Mouse (Mus musculus) MEL (cell line): ENCODE data around the gene Abhd2. TPM values are rescaled to one million over a fixed set of nuclear protein-coding genes. Genes with fewer than 3 reads are reported as not detected.

Experiments
- DNase-seq: peaks from one replicate; pipeline ENCODE4 v3.0.0; 2011; ENCODE audit warnings: low read depth, low spot score
- H3K27ac ChIP-seq: 2 replicates; pipeline ENCODE4 v1.5.1; 2012; ENCODE audit warnings: low read depth, mild to moderate bottlenecking, control low read depth, low read length, moderate library complexity; ENCODE audit not compliant: control insufficient read depth
- H3K27me3 ChIP-seq, 2 experiments: fragments of 150-350 bp in 1 of 2; sonication (generic) in 1 of 2; 2 replicates each; pipeline ENCODE4 v1.6.1; 2012; ENCODE audit warnings: low read length in 2 of 2, mild to moderate bottlenecking in 2 of 2, improper control_type of control experiment in 1 of 2, moderate library complexity in 1 of 2; ENCODE audit not compliant: insufficient read depth in 2 of 2, control insufficient read depth in 1 of 2
- H3K36me3 ChIP-seq, 2 experiments: 2 replicates each; pipeline ENCODE4 v1.6.1; 2012 to 2014; ENCODE audit warnings: low read length in 2 of 2, improper control_type of control experiment in 1 of 2, inconsistent platforms in 1 of 2, mild to moderate bottlenecking in 1 of 2; ENCODE audit not compliant: insufficient read depth in 2 of 2, control insufficient read depth in 1 of 2
- H3K4me1 ChIP-seq, 2 experiments: fragments of 150-350 bp in 1 of 2; sonication (generic) in 1 of 2; 2 replicates each; pipeline ENCODE4 v1.6.1; 2012; ENCODE audit warnings: low read length in 2 of 2, improper control_type of control experiment in 1 of 2, mild to moderate bottlenecking in 1 of 2; ENCODE audit not compliant: insufficient read depth in 2 of 2, control insufficient read depth in 1 of 2
- H3K4me3 ChIP-seq, 2 experiments: fragments of 150-350 bp in 1 of 2; sonication (generic) in 1 of 2; 2 replicates each; pipeline ENCODE4 v1.5.1; 2012; ENCODE audit warnings: low read depth in 2 of 2, low read length in 2 of 2, mild to moderate bottlenecking in 2 of 2, moderate library complexity in 2 of 2, control low read depth in 1 of 2, improper control_type of control experiment in 1 of 2; ENCODE audit not compliant: control insufficient read depth in 1 of 2, insufficient read depth in 1 of 2
- H3K79me2 ChIP-seq: 2 replicates; pipeline ENCODE4 v1.6.1; 2012; ENCODE audit warnings: mild to moderate bottlenecking, low read length, moderate library complexity; ENCODE audit not compliant: control insufficient read depth, poor library complexity, insufficient read depth
- H3K9ac ChIP-seq: 2 replicates; pipeline ENCODE4 v1.6.1; 2012; ENCODE audit warnings: low read depth, mild to moderate bottlenecking, control low read depth, low read length, moderate library complexity; ENCODE audit not compliant: control insufficient read depth, poor library complexity, severe bottlenecking
- H3K9me3 ChIP-seq: fragments of 150-350 bp; sonication (generic); replicated peaks from 2 replicates; pipeline ENCODE4 v1.6.1; 2012; ENCODE audit warnings: mild to moderate bottlenecking, low read length, improper control_type of control experiment, moderate library complexity; ENCODE audit not compliant: insufficient read depth
- BHLHE40 ChIP-seq: IDR thresholded peaks from 2 replicates; pipeline ENCODE4 v1.6.1; 2012; ENCODE audit warnings: low read depth, mild to moderate bottlenecking, inconsistent platforms, low read length, improper control_type of control experiment, borderline replicate concordance
- CHD1 ChIP-seq: IDR thresholded peaks from 2 replicates; pipeline ENCODE4 v1.6.1; 2012; ENCODE audit warnings: low read depth, mild to moderate bottlenecking, inconsistent platforms, low read length, improper control_type of control experiment
- CHD2 ChIP-seq: IDR thresholded peaks from 2 replicates; pipeline ENCODE4 v1.6.1; 2011; ENCODE audit warnings: low read length, improper control_type of control experiment
- CTCF ChIP-seq, 3 experiments: IDR thresholded peaks in 2 of 3; conservative IDR thresholded peaks in 1 of 3; 2 replicates each; pipeline ENCODE4 v1.5.1; 2011 to 2012; ENCODE audit warnings: low read length in 3 of 3, low read depth in 2 of 3, mild to moderate bottlenecking in 2 of 3, improper control_type of control experiment in 1 of 3, inconsistent platforms in 1 of 3, mixed read lengths in 1 of 3, moderate library complexity in 1 of 3; ENCODE audit not compliant: control insufficient read depth in 1 of 3, insufficient read depth in 1 of 3, poor library complexity in 1 of 3, severe bottlenecking in 1 of 3
- E2F4 ChIP-seq: IDR thresholded peaks from 2 replicates; pipeline ENCODE4 v1.6.1; 2011; ENCODE audit warnings: low read depth, low read length, improper control_type of control experiment, borderline replicate concordance
- ELF1 ChIP-seq: IDR thresholded peaks from 2 replicates; pipeline ENCODE4 v1.6.1; 2014; ENCODE audit warnings: low read depth, mild to moderate bottlenecking, inconsistent platforms, low read length, improper control_type of control experiment, moderate library complexity
- EP300 ChIP-seq, 2 experiments: IDR thresholded peaks; 2 replicates each; pipeline ENCODE4 v1.6.1; 2011; ENCODE audit warnings: improper control_type of control experiment in 2 of 2, low read length in 2 of 2, low read depth in 1 of 2, mild to moderate bottlenecking in 1 of 2
- ETS1 ChIP-seq: IDR thresholded peaks from 2 replicates; pipeline ENCODE4 v1.6.1; 2012; ENCODE audit warnings: low read depth, mild to moderate bottlenecking, inconsistent platforms, low read length, improper control_type of control experiment, moderate library complexity
- GATA1 ChIP-seq: IDR thresholded peaks from 2 replicates; pipeline ENCODE4 v1.6.1; 2011; ENCODE audit warnings: low read depth, low read length, improper control_type of control experiment
- JUND ChIP-seq: IDR thresholded peaks from 2 replicates; pipeline ENCODE4 v1.6.1; 2011; ENCODE audit warnings: low read depth, mild to moderate bottlenecking, improper control_type of control experiment, low read length
- MAFK ChIP-seq: IDR thresholded peaks from 2 replicates; pipeline ENCODE4 v1.6.1; 2011; ENCODE audit warnings: low read depth, mild to moderate bottlenecking, low read length, improper control_type of control experiment, borderline replicate concordance
- MAX ChIP-seq: IDR thresholded peaks from 2 replicates; pipeline ENCODE4 v1.6.1; 2011; ENCODE audit warnings: low read length, improper control_type of control experiment
- MAZ ChIP-seq: IDR thresholded peaks from 2 replicates; pipeline ENCODE4 v1.6.1; 2012; ENCODE audit warnings: low read depth, mild to moderate bottlenecking, inconsistent platforms, low read length, improper control_type of control experiment
- MEF2A ChIP-seq: IDR thresholded peaks from 2 replicates; pipeline ENCODE4 v1.6.1; 2014; ENCODE audit warnings: low read depth, mild to moderate bottlenecking, inconsistent platforms, low read length, improper control_type of control experiment; ENCODE audit not compliant: poor library complexity, insufficient replicate concordance, severe bottlenecking; ENCODE audit errors: extremely low read depth
- MXI1 ChIP-seq: IDR thresholded peaks from 2 replicates; pipeline ENCODE4 v1.6.1; 2011; ENCODE audit warnings: mild to moderate bottlenecking, low read depth, low read length, improper control_type of control experiment
- MYB ChIP-seq: IDR thresholded peaks from 2 replicates; pipeline ENCODE4 v1.6.1; 2011; ENCODE audit warnings: mild to moderate bottlenecking, low read depth, low read length, improper control_type of control experiment
- MYC ChIP-seq: IDR thresholded peaks from 2 replicates; pipeline ENCODE4 v1.6.1; 2011; ENCODE audit warnings: low read depth, mild to moderate bottlenecking, low read length, improper control_type of control experiment, moderate library complexity
- NELFE ChIP-seq: IDR thresholded peaks from 2 replicates; pipeline ENCODE4 v1.6.1; 2011; ENCODE audit warnings: low read depth, low read length, improper control_type of control experiment
- NRF1 ChIP-seq: IDR thresholded peaks from 2 replicates; pipeline ENCODE4 v1.6.1; 2014; ENCODE audit warnings: low read depth, mild to moderate bottlenecking, inconsistent platforms, low read length, improper control_type of control experiment, moderate library complexity; ENCODE audit not compliant: poor library complexity, insufficient read depth, severe bottlenecking
- POLR2A ChIP-seq, 2 experiments: IDR thresholded peaks; 2 replicates each; pipeline ENCODE4 v1.6.1; 2011 to 2012; ENCODE audit warnings: low read length in 2 of 2, mild to moderate bottlenecking in 2 of 2, control low read depth in 1 of 2, improper control_type of control experiment in 1 of 2, low read depth in 1 of 2, moderate library complexity in 1 of 2; ENCODE audit not compliant: control insufficient read depth in 1 of 2, insufficient read depth in 1 of 2, poor library complexity in 1 of 2
- RCOR1 ChIP-seq: IDR thresholded peaks from 2 replicates; pipeline ENCODE4 v1.6.1; 2012; ENCODE audit warnings: low read depth, mild to moderate bottlenecking, inconsistent platforms, low read length, improper control_type of control experiment
- SIN3A ChIP-seq: IDR thresholded peaks from 2 replicates; pipeline ENCODE4 v1.6.1; 2012; ENCODE audit warnings: low read length, improper control_type of control experiment, inconsistent platforms
- SMC3 ChIP-seq: IDR thresholded peaks from 2 replicates; pipeline ENCODE4 v1.6.1; 2011; ENCODE audit warnings: low read depth, low read length, improper control_type of control experiment
- TAL1 ChIP-seq: IDR thresholded peaks from 2 replicates; pipeline ENCODE4 v1.6.1; 2012; ENCODE audit warnings: mild to moderate bottlenecking, inconsistent platforms, low read length, moderate library complexity, mixed read lengths
- TBP ChIP-seq: IDR thresholded peaks from 2 replicates; pipeline ENCODE4 v1.8.0; 2011; ENCODE audit warnings: low read depth, low read length, improper control_type of control experiment
- TCF12 ChIP-seq: IDR thresholded peaks from 2 replicates; pipeline ENCODE4 v1.6.1; 2014; ENCODE audit warnings: low read depth, mild to moderate bottlenecking, inconsistent platforms, low read length, improper control_type of control experiment, moderate library complexity
- USF1 ChIP-seq: IDR thresholded peaks from 2 replicates; pipeline ENCODE4 v1.6.1; 2014; ENCODE audit warnings: low read depth, mild to moderate bottlenecking, inconsistent platforms, low read length, improper control_type of control experiment, moderate library complexity
- ZC3H11A ChIP-seq: IDR thresholded peaks from 2 replicates; pipeline ENCODE4 v1.6.1; 2012; ENCODE audit warnings: low read depth, mild to moderate bottlenecking, inconsistent platforms, low read length, improper control_type of control experiment
- ZKSCAN1 ChIP-seq: IDR thresholded peaks from 2 replicates; pipeline ENCODE4 v1.6.1; 2012; ENCODE audit warnings: low read depth, mild to moderate bottlenecking, inconsistent platforms, low read length, improper control_type of control experiment, moderate library complexity
- ZMIZ1 ChIP-seq: IDR thresholded peaks from 2 replicates; pipeline ENCODE4 v1.6.1; 2012; ENCODE audit warnings: low read depth, mild to moderate bottlenecking, inconsistent platforms, low read length, improper control_type of control experiment, moderate library complexity
- ZNF384 ChIP-seq: IDR thresholded peaks from 2 replicates; pipeline ENCODE4 v1.6.1; 2012; ENCODE audit warnings: low read depth, mild to moderate bottlenecking, inconsistent platforms, low read length, improper control_type of control experiment
- polyA plus RNA-seq, 2 experiments: library from polyadenylated mRNA; stranded (reverse) in 1 of 2; unstranded in 1 of 2; fragments of >175 nt in 1 of 2; fragments of >200 nt in 1 of 2; gene quantifications; 2 replicates each; pipeline versions ENCODE4 v1.2.1 to v1.2.4; 2012; ENCODE audit warnings: low replicate concordance in 2 of 2, low read depth in 1 of 2; ENCODE audit not compliant: insufficient read length in 2 of 2, insufficient read depth in 1 of 2, missing spikeins in 1 of 2
- total RNA-seq: library from RNA; depleted of rRNA; stranded (reverse); fragments of 300-350 nt; gene quantifications from 2 replicates; pipeline ENCODE4 v1.2.3, GENCODE M21; 2012

Gene Abhd2
- total and polyA plus RNA-seq, 3 experiments: 13.6 to 32.0 TPM; not detected in 1

DNA sequence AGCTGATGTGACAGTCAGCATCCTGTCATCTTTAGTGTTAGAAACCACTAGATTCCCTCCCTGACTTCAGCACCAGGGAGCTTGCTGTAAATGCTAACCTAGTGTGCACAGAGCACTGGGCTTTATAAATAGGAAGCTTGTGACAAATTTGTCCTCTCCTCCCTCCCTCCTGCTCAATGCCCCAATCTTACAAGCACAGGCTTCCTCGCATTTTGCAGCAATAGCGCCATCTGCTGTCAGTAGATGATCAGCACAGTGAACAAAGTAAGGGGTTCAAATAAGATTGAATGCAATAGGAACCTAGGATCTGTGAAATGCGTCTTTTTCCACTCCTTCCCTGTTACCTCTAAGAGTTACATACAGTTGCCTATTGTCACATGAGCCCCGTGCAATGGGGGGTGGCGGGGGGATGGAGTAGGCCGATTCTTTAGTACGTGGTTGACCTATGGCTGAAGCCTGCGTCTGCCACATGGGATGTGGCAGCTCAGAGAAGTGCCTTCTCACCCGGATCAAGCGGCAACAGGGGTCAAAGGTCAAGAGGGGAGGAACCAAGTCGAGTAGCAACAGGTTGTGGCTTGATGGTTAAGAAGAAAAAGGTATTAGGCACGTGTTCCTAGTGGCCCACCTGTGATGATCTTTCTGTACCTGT lies 76.9 kb downstream of the Abhd2 start (continued):
- TF ChIP-seq EP300 (IDR thresholded peaks at IDR 0.05; ENCODE audit: low read depth in 1 of 2, low read length in 2 of 2) (no peak), E2F4 (no peak), TCF12 (no peak), MAFK (no peak), ETS1 (no peak), TAL1 (peak; percentile 21; the same call in 1 of the 2 replicates), SMC3 (peak; percentile 94), JUND (no peak), MAX (no peak)

DNA sequence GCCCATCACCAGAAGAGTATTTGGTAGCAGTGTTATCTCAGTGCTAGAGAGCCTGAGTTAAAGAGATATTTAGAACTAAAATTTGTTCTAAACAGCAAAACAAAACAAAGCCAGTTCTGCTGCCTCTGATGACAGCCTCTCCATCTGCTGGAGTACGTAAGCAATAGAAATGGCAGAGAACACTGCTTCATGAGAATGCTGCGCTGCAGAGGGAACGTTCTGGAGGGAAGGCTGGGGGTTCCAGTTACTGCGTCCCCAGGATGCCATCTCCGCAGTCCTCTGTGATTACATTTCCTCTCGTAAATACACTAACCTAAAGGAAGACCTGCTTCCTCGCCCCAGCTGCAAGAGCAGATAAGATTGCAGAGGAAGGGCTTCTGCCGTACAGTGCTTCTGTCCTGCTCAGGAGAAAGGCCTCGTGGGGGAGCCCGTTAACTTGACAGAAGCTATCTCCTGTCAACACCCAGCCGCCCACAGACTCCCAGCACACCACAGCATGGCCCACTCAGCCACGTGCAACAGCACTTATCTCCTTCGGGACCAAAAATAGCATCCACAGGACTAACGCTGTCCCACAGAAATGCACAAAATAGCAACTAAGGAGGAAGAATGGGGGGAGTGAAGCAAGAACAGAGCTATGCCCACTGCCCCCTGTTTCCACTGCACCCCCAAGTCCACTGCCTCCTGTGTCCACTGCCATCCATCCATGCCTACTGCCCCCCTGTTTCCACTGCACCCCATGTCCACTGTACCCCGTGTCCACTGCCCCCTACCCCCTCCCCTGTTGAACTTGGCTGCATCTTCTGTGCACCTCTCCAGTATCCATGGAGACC lies 85.6 kb downstream of the Abhd2 start:
- Histone ChIP-seq H3K79me2 (no peaks in the 10 kb centered on the region), H3K9ac (no peak overlapping the region), H3K4me3 (no peak overlapping the region), H3K36me3 (peaks cover 0 to 26% of the 10 kb centered on the region in 2 experiments; a peak in 2 of 4 replicates), H3K9me3 (no peaks in the 10 kb centered on the region), H3K4me1 (peaks cover 6 to 36% of the 10 kb centered on the region in 2 experiments), H3K27ac (peak overlapping the region; percentile 72), H3K27me3 (no peaks in the 10 kb centered on the region)
- DNase-seq: peak; percentile 97
- TF ChIP-seq MXI1 (peak; percentile 99), EP300 (IDR thresholded peaks at IDR 0.05; ENCODE audit: low read depth in 1 of 2, low read length in 2 of 2) (peak; percentile 96 to 99), ZKSCAN1 (no peak), USF1 (peak; percentile 74), MAX (peak; percentile 97), TAL1 (peak; percentile 100), ZC3H11A (no peak), SMC3 (no peak), TCF12 (peak; percentile 98), ELF1 (peak; percentile 70), MAFK (peak; percentile 97), CHD1 (no peak), POLR2A (IDR thresholded peaks at IDR 0.05; ENCODE audit: control insufficient read depth in 1 of 2, insufficient read depth in 1 of 2, low read depth in 1 of 2, low read length in 2 of 2, poor library complexity in 1 of 2) (no peak), NRF1 (no peak), TBP (peak; percentile 45), CTCF (IDR thresholded peaks at IDR 0.05 in 2 of 3, conservative IDR thresholded peaks at IDR 0.05 in 1 of 3; ENCODE audit: control insufficient read depth in 1 of 3, insufficient read depth in 1 of 3, low read depth in 2 of 3, low read length in 3 of 3, poor library complexity in 1 of 3, severe bottlenecking in 1 of 3) (0 out of 6 replicates have a peak, but pooled peaks of 1 of the 3 experiments have one; percentile 17), ZNF384 (no peak), JUND (0 out of 2 replicates have a peak, but pooled peaks have one; percentile 43), CHD2 (no peak), SIN3A (peak; percentile 98), MYC (peak; percentile 99), ZMIZ1 (no peak), NELFE (no peak), ETS1 (peak; percentile 99), MYB (peak; percentile 91), MEF2A (peak; percentile 100), MAZ (peak; percentile 91), RCOR1 (peak; percentile 99), BHLHE40 (peak; percentile 100), GATA1 (peak; percentile 98)
